Mouse (Mus musculus) urinary bladder, adult 2 months (tissue): ENCODE results near the gene Slc15a1. TPM values are rescaled to one million over a fixed set of nuclear protein-coding genes. Genes with fewer than 3 reads are reported as not detected.

ENCODE experiments used
- DNase-seq: peaks from one replicate; pipeline ENCODE4 v3.0.0; 2022; ENCODE audit warnings: low spot score
- polyA plus RNA-seq: library from polyadenylated mRNA; depleted of rRNA; stranded (reverse); fragments of >200 nt; gene quantifications from 2 replicates; pipeline ENCODE4 v1.2.3, GENCODE M21; 2012; rRNA removed

The Slc15a1 gene
- polyA plus RNA-seq, result 0.04 TPM in 2 replicates

DNA sequence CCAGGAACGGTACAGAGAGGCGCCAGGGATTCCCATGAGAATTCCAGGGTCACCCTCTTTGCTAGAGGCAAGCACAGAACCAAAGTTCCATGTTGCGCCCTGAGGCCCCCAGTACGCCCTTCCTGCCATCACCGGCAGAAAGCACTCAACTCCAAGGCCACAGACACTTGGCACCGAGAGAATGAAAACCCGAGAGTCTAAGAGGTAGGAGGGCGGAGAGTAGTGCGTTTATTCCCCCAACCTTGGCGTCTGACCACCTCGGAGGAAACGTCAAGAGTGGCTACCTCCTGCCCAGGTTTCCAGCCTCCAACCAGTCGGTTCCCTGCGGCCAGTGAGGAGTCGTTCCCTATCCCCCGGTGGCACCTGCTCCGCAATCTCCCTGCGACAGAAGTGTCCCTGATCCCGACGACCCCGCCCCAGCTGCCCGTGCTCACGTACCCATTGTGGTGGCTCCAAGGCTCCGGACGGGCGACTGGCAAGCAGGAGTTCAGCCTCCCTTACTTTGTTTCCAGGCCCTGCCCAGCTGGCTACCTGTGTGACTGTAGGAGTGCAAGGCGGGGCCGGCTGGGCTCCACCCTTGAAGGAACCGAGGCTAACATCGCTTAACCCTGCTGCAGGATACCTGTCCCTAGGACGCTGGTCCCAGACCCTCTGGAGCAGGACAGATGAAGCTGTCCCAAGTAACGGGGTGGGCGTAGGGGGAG lies at the start of gene Slc15a1:
Gene Slc15a1, minus strand, starts transcription at position 472 of the 704 bp plus-strand sequence.
- DNase-seq, result peak; percentile 29

DNA sequence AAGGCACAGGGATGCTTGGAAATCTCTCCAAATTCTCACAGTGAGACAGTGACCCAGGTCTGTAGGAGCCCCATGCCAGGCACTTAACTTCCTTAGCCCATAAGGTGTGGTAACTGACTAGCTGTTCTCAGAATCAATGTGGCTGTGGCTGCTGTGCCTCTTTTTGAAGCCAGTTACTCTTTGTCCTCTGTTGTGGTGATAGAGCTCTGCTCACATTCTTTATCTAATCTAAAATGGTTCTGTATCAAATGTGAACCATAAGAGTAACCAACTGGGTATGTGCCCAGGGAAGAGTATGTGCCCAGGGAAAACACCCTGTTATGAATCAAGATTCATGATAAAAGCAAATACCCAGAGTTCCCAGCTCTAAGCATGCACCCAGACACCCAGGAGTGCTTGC lies 48.7 kb upstream of the Slc15a1 start:
- DNase-seq, result no peak

GRCm38 (mm10) chr14:121552586-121552985 lies 47.5 kb upstream of the Slc15a1 start:
- no peak for DNase-seq

DNA sequence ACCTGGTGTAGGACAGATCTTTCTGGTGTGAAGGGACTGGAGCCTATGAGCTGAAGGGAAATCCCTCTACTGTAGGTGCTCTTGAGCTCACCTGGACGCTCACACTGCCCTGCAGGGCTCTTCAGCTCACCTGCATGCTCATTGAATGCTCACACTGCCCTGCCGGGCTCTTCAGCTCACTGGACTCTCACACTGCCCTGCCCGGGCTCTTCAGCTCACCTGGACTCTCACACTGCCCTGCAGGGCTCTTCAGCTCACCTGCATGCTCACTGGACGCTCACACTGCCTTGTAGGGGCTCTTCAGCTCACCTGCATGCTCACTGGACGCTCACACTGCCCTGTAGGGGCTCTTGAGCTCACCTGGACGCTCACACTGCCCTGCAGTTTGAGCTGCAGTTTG lies 44.8 kb upstream of the Slc15a1 start:
- no peak for DNase-seq

- no peak for DNase-seq
Measured at GRCm38 (mm10) chr14:121547745-121548144, 42.7 kb upstream of the Slc15a1 start.

- no peak for DNase-seq
Measured at GRCm38 (mm10) chr14:121546621-121547020, 41.6 kb upstream of the Slc15a1 start.

- DNase-seq, result no peak
Measured at GRCm38 (mm10) chr14:121545551-121546331, 40.7 kb upstream of the Slc15a1 start.

DNA sequence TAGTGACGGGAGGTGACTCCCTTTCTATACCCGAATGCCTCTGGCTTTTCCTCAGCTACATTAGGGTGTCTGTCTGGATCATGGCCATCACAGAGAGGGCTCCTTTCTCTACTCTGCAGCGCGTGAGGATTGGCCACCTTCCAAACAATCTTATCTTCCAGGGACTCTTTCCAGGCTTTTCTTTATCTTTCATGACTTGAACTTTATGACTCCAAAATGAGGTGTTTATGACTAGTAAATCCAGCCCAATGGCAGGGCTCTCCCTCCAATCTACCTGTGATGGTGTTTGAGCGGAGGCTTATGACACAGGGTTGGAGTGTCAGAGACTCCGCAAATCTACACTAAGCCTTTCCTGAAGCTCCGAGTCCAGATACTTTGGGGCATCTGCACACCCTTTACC lies 36.2 kb upstream of the Slc15a1 start:
- no peak for DNase-seq

DNA sequence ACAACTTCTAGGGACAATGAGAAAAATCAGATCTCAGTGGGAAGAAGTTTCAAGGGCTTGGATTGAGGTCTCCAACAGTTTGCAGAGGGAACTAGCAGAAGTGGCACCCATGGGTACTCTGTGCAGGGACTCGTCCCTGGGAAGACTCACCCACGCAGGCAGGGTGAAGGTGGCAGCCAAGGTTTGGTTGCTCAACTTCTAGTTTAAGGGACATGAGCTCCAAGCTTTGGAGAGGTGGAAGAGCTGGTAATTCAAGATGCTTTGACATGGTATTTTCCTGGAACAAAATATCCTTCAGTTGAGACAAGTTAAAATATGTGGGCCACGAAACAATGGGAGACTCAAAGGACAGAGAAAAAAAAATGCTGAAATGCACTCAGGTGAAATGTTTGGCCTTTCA lies 29.4 kb upstream of the Slc15a1 start:
- no peak for DNase-seq

DNA sequence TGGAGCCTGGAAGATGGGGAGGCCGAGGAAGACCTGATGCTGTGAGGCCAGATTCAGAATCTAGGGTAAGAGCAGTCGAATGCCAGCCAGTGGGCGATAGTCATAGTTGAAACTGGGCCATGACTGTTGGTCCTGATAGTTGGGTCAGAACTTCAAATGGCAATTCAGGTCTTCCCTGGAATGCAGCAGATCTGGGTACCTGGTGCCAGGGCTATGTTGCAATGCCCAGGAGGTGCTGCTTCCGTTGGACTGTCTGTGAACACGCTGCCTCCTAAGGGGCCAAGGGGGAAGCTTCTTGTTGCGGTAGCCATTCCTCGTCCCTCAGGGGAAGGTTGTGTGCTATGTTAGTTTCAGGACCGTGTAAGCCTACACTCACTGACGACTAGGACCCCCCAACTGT lies 25.8 kb upstream of the Slc15a1 start:
- no peak for DNase-seq

GRCm38 (mm10) chr14:121527883-121528282 lies 22.8 kb upstream of the Slc15a1 start:
- no peak for DNase-seq

DNA sequence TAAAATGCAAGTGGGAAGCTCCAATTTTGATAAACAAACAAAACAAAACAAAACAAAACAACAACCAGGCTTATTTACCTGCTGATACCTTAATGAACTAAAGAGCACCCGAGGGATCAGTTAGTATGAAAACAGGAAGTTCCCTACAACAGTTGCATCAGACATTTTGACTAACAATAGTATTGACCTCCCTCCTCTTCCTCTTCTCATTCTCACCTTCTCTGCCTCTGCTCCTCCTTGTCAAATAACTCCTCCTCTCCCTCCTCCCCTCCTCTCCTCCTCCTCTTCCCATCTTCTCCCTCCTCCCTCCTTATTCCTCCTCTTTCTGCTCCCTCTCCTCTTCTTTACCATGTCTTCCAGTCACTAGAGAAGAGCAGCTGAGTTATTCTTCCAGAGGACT lies 22.1 kb upstream of the Slc15a1 start:
- DNase-seq, result no peak

GRCm38 (mm10) chr14:121521709-121522108 lies 16.7 kb upstream of the Slc15a1 start:
- DNase-seq, result no peak

- DNase-seq, result no peak
Measured at GRCm38 (mm10) chr14:121516881-121517280, 11.8 kb upstream of the Slc15a1 start.

DNA sequence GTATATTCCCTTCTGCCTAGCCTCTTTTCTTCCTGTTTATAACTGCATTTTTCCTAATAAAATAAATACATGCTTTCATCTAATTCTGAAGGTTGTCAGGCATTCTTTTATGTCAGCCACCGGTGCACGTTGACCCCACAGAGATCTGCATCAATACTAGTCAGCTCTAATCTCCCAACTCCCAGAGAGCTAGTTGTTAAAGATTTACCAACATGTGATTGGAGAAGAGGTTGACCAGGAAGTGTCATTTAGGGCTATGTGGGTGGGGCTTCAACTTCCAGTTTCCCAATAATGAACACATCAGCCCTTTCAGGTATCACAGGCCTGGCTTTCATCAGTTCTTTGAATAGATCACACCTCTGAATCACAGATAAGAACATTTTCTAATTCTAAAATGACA lies 3.9 kb upstream of the Slc15a1 start:
- DNase-seq, result no peak

GRCm38 (mm10) chr14:121506336-121506735 lies 1.3 kb upstream of the Slc15a1 start:
- DNase-seq, result no peak

DNA sequence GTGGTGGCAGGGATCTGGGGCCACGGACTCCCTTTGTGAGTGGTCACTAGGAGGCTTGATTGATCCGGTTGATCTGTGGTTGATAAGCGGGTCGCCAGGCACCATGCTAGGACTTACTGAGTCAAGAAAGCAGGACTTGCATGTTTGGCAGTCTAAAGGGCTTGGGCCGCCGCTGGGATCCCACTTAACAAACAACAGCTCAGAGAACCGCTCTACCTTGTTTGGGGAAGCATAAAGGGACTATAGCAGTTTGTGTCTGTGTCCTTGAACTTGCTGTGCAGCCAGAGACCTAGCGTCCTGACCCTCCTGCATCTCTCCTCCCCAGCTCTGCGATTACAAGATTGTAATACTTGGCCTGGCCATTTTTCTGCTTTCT lies 421 bp upstream of the Slc15a1 start:
- no peak for DNase-seq

GRCm38 (mm10) chr14:121500577-121500976 lies 4.5 kb downstream of the Slc15a1 start:
- no peak for DNase-seq

- no peak for DNase-seq
Measured at GRCm38 (mm10) chr14:121499769-121500168, 5.3 kb downstream of the Slc15a1 start.

- DNase-seq, result no peak
Measured at GRCm38 (mm10) chr14:121497800-121498199, 7.3 kb downstream of the Slc15a1 start.

DNA sequence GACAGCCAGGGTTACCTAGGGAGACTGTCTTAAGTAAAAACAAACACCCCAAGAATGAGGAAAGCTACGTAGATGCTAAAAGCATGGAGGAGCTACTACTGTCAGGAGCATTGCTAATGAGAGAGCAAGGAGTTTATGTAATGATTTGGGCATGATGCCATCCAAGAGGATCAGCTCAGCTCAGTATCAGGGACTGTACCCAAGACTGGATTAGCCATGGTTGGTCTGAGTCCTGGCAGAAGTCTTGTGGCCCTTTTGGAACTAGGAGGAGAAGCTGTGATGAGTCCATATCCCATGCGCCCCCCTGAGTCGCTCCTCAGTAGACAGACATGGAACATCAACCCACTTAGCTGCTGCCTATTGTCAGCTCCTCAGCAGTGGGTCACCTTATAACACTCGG lies 9.3 kb downstream of the Slc15a1 start:
- DNase-seq, result no peak

DNA sequence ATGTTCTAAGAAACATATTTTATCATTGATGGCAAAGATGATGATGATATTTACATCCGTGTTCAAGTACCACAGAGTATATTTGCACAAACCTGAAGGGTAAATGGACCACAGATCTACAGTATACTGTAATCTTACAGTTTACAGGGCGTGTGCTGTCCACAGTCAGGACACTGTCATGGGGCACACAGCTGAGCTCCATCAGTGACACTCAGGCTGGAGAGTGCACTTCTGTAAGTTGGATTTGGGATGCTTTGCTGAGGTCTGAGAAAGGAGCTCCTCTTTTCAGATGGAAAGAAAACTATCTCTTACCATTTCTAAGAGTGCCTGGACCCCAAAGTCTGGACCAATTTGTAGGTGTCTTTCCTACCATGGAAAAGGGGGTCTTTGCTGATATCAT lies 9.9 kb downstream of the Slc15a1 start:
- DNase-seq, result no peak

DNA sequence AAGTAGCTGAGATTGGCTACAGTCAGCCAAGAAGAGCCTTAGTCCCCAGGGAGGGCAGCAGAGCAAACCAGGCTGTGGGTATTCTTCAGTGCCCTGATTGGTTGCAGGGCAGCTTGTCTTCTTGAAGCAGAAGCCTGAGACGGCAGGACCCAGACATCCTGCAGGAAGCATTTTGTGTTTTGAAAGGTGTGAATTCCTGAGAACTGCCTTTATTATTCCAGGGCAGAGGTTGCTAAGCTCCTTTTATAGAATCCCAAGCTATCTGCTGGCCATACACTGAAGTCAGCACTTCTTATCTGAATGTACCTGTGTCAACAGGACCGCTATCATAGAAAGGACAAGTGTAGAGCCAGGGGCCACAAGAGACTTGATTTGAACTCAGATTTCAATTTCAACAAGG lies 10.8 kb downstream of the Slc15a1 start:
- no peak for DNase-seq
